Mouse (Mus musculus) liver, embryonic 13.5 days (tissue): ENCODE results near the gene Tmem169. TPM values are rescaled to one million over a fixed set of nuclear protein-coding genes. Genes with fewer than 3 reads are reported as not detected.

Experiments used
- ATAC-seq: fragments of 200-750 bp; cut with Nextera tagmentation; 2 replicates; pipeline ENCODE4 v1.8.0; 2017; ENCODE audit warnings: low read depth, mild to moderate bottlenecking, moderate number of reproducible peaks, moderate library complexity
- DNase-seq: peaks from one replicate; pipeline ENCODE4 v3.0.0; 2022
- H3K27ac ChIP-seq: fragments of 300-500 bp; sonication (generic); 2 replicates; pipeline ENCODE4 v1.5.1; 2015; ENCODE audit warnings: moderate library complexity, mild to moderate bottlenecking, inconsistent platforms
- H3K27me3 ChIP-seq: fragments of 300-500 bp; sonication (generic); 2 replicates; pipeline ENCODE4 v1.6.1; 2015; ENCODE audit warnings: mild to moderate bottlenecking, inconsistent platforms
- H3K36me3 ChIP-seq: fragments of 300-500 bp; sonication (generic); 2 replicates; pipeline ENCODE4 v1.6.1; 2015; ENCODE audit warnings: mild to moderate bottlenecking, inconsistent platforms
- H3K4me1 ChIP-seq: fragments of 300-500 bp; sonication (generic); replicated peaks from 2 replicates; pipeline ENCODE4 v1.6.1; 2015; ENCODE audit warnings: inconsistent platforms
- H3K4me2 ChIP-seq: fragments of 300-500 bp; sonication (generic); 2 replicates; pipeline ENCODE4 v1.6.1; 2015; ENCODE audit warnings: inconsistent platforms, mild to moderate bottlenecking, moderate library complexity
- H3K4me3 ChIP-seq: fragments of 300-500 bp; sonication (generic); replicated peaks from 2 replicates; pipeline ENCODE4 v1.5.1; 2015; ENCODE audit warnings: mild to moderate bottlenecking, inconsistent platforms
- H3K9ac ChIP-seq: fragments of 300-500 bp; sonication (generic); 2 replicates; pipeline ENCODE4 v1.6.1; 2015; ENCODE audit warnings: mild to moderate bottlenecking, inconsistent platforms
- H3K9me3 ChIP-seq: fragments of 300-500 bp; sonication (generic); replicated peaks from 2 replicates; pipeline ENCODE4 v1.6.1; 2016; ENCODE audit warnings: inconsistent platforms
- WGBS: fragments of 180-500 bp; shearing (Covaris S2); methylation state at CpG from one replicate; pipeline ENCODE4 v1.1.7; 2015; ENCODE audit not compliant: insufficient replicate concordance; 5-methylcytosine and 5-hydroxymethylcytosine counted together
- polyA plus RNA-seq: library from polyadenylated mRNA; unstranded; fragments of >200 nt; fragmentation: Nextera tagmentation; extraction: Ambion mirVana; gene quantifications from 2 replicates; pipeline ENCODE4 v1.2.1, GENCODE M21; 2015

Gene Tmem169
- polyA plus RNA-seq, 1 experiment from 2014 or later, result 0.48 TPM

GRCm38 (mm10) chr1:72253881-72254491 lies 30.2 kb upstream of the Tmem169 start:
- H3K4me3 ChIP-seq, result peak overlapping the region; percentile 52
- peak overlapping the region; percentile 63 for H3K9ac ChIP-seq
- no peaks in the 10 kb centered on the region for H3K36me3 ChIP-seq
- H3K4me2 ChIP-seq, result peak overlapping the region; percentile 70
- no peaks in the 10 kb centered on the region for H3K27me3 ChIP-seq
- WGBS, result 28% methylated on average over 11 of the region's 11 CpGs
- H3K27ac ChIP-seq, result peak overlapping the region; percentile 83
- peaks cover 34% of the 10 kb centered on the region for H3K4me1 ChIP-seq
- H3K9me3 ChIP-seq, result no peaks in the 10 kb centered on the region
- no peak for ATAC-seq
- peak; percentile 5 for DNase-seq

- H3K4me2 ChIP-seq, result peak overlapping the region; percentile 70
- H3K9me3 ChIP-seq, result no peaks in the 10 kb centered on the region
- H3K27ac ChIP-seq, result peak overlapping the region; percentile 83
- peak overlapping the region; percentile 52 for H3K4me3 ChIP-seq
- H3K9ac ChIP-seq, result peak overlapping the region; percentile 63
- no peaks in the 10 kb centered on the region for H3K27me3 ChIP-seq
- DNase-seq, result peak; percentile 87
- under 1% methylated on average over 35 of the region's 35 CpGs for WGBS
- H3K36me3 ChIP-seq, result no peaks in the 10 kb centered on the region
- H3K4me1 ChIP-seq, result peaks cover 41% of the 10 kb centered on the region
- ATAC-seq, result peak; percentile 65
These were observed 29.6 kb upstream of the Tmem169 start for GRCm38 (mm10) chr1:72254545-72255061.

GRCm38 (mm10) chr1:72255062-72255853 lies 28.9 kb upstream of the Tmem169 start:
- 0 out of 2 replicates have a peak overlapping the region, but pooled peaks have one; percentile 52 for H3K4me3 ChIP-seq
- peak overlapping the region; percentile 70 for H3K27ac ChIP-seq
- peak; percentile 80 for DNase-seq
- H3K4me1 ChIP-seq, result peaks cover 41% of the 10 kb centered on the region
- no peaks in the 10 kb centered on the region for H3K36me3 ChIP-seq
- 2% methylated on average over 15 of the region's 15 CpGs for WGBS
- peak overlapping the region; percentile 70 for H3K4me2 ChIP-seq
- H3K27me3 ChIP-seq, result no peaks in the 10 kb centered on the region
- ATAC-seq, result peak; percentile 94
- H3K9me3 ChIP-seq, result no peaks in the 10 kb centered on the region
- peak overlapping the region; percentile 63 for H3K9ac ChIP-seq

- no peaks in the 10 kb centered on the region for H3K27me3 ChIP-seq
- no peak for DNase-seq
These were observed 28.4 kb upstream of the Tmem169 start for GRCm38 (mm10) chr1:72255854-72256175.

GRCm38 (mm10) chr1:72256381-72257256 lies 27.6 kb upstream of the Tmem169 start:
- Histone ChIP-seq H3K27ac (peak overlapping the region; percentile 70), H3K4me3 (no peak overlapping the region), H3K4me1 (peaks cover 41% of the 10 kb centered on the region), H3K27me3 (no peaks in the 10 kb centered on the region), H3K4me2 (peak overlapping the region; percentile 70; the same call in 1 of the 2 replicates), H3K9me3 (no peaks in the 10 kb centered on the region), H3K9ac (no peak overlapping the region), H3K36me3 (peaks cover 4% of the 10 kb centered on the region; the same call in 1 of the 2 replicates)
- DNase-seq (no peak), ATAC-seq (no peak)
- 72% methylated on average over 9 of the region's 9 CpGs for WGBS

More at GRCm38 (mm10) chr1:72255854-72256175, 28.4 kb upstream of the Tmem169 start:
- H3K4me1 ChIP-seq, result peaks cover 41% of the 10 kb centered on the region
- peak overlapping the region; percentile 70 for H3K4me2 ChIP-seq
- WGBS, result 38% methylated on average over 11 of the region's 11 CpGs
- no peak overlapping the region; the same call in 1 of the 2 replicates for H3K9ac ChIP-seq
- no peaks in the 10 kb centered on the region for H3K9me3 ChIP-seq
- no peaks in the 10 kb centered on the region for H3K36me3 ChIP-seq
- peak overlapping the region; percentile 70 for H3K27ac ChIP-seq
- no peak overlapping the region for H3K4me3 ChIP-seq
- ATAC-seq, result no peak

- Histone ChIP-seq H3K9ac (no peak overlapping the region), H3K4me2 (no peak overlapping the region), H3K4me3 (no peak overlapping the region), H3K9me3 (no peaks in the 10 kb centered on the region), H3K27me3 (no peaks in the 10 kb centered on the region), H3K4me1 (peaks cover 15% of the 10 kb centered on the region), H3K36me3 (peaks cover 14% of the 10 kb centered on the region; the same call in 1 of the 2 replicates), H3K27ac (no peak overlapping the region)
- DNase-seq, result no peak
- WGBS, result 73% methylated on average over 3 of the region's 3 CpGs
- ATAC-seq, result no peak
These were observed 21.1 kb upstream of the Tmem169 start for GRCm38 (mm10) chr1:72263099-72263498.

GRCm38 (mm10) chr1:72278085-72278484 lies 6.1 kb upstream of the Tmem169 start:
- H3K27me3 ChIP-seq, result no peaks in the 10 kb centered on the region
- no peak overlapping the region for H3K27ac ChIP-seq
- no peaks in the 10 kb centered on the region for H3K9me3 ChIP-seq
- no peak overlapping the region for H3K4me2 ChIP-seq
- WGBS, result 77% methylated on average over 3 of the region's 3 CpGs
- no peak overlapping the region for H3K9ac ChIP-seq
- H3K36me3 ChIP-seq, result peaks cover 32% of the 10 kb centered on the region
- ATAC-seq (no peak), DNase-seq (no peak)
- H3K4me1 ChIP-seq, result peaks cover 12% of the 10 kb centered on the region
- H3K4me3 ChIP-seq, result no peak overlapping the region

GRCm38 (mm10) chr1:72282604-72283003 lies 1.6 kb upstream of the Tmem169 start:
- ATAC-seq (no peak), DNase-seq (no peak)
- Histone ChIP-seq H3K4me3 (no peak overlapping the region), H3K36me3 (no peaks in the 10 kb centered on the region), H3K9ac (no peak overlapping the region), H3K9me3 (no peaks in the 10 kb centered on the region), H3K27me3 (peaks cover 15% of the 10 kb centered on the region), H3K4me1 (peaks cover 29% of the 10 kb centered on the region), H3K27ac (no peak overlapping the region), H3K4me2 (peak overlapping the region; percentile 91)
- WGBS, result 33% methylated on average over 1 of the region's 1 CpGs

GRCm38 (mm10) chr1:72284539-72284938 lies 370 bp downstream of the Tmem169 start:
- H3K9me3 ChIP-seq, result no peaks in the 10 kb centered on the region
- H3K4me1 ChIP-seq, result peaks cover 29% of the 10 kb centered on the region
- DNase-seq (no peak), ATAC-seq (no peak)
- no peak overlapping the region for H3K27ac ChIP-seq
- 3% methylated on average over 5 of the region's 5 CpGs for WGBS
- H3K4me3 ChIP-seq, result peak overlapping the region; percentile 67
- peak overlapping the region; percentile 91 for H3K4me2 ChIP-seq
- peaks cover 15% of the 10 kb centered on the region for H3K27me3 ChIP-seq
- H3K36me3 ChIP-seq, result no peaks in the 10 kb centered on the region
- no peak overlapping the region for H3K9ac ChIP-seq

GRCm38 (mm10) chr1:72286904-72287303 lies 2.7 kb downstream of the Tmem169 start:
- no peak for DNase-seq
- no peaks in the 10 kb centered on the region for H3K9me3 ChIP-seq
- no peak for ATAC-seq
- no peak overlapping the region for H3K27ac ChIP-seq
- no peaks in the 10 kb centered on the region for H3K36me3 ChIP-seq
- H3K4me3 ChIP-seq, result no peak overlapping the region
- no peak overlapping the region for H3K9ac ChIP-seq
- peaks cover 29% of the 10 kb centered on the region for H3K4me1 ChIP-seq
- WGBS, result 33% methylated on average over 5 of the region's 5 CpGs
- no peak overlapping the region for H3K4me2 ChIP-seq
- peaks cover 15% of the 10 kb centered on the region for H3K27me3 ChIP-seq

- 60% methylated on average over 4 of the region's 4 CpGs for WGBS
- no peak for DNase-seq
- no peak for ATAC-seq
- Histone ChIP-seq H3K9ac (no peak overlapping the region), H3K4me2 (no peak overlapping the region), H3K4me3 (no peak overlapping the region), H3K27ac (peak overlapping the region; percentile 57), H3K9me3 (no peaks in the 10 kb centered on the region), H3K27me3 (peaks cover 15% of the 10 kb centered on the region), H3K4me1 (peaks cover 19% of the 10 kb centered on the region), H3K36me3 (no peaks in the 10 kb centered on the region)
These were observed 3.7 kb downstream of the Tmem169 start for GRCm38 (mm10) chr1:72287893-72288292.
